Mouse (Mus musculus) frontal cortex, adult (tissue): ENCODE data around the gene Gm5114.
"Not testable (repeated sequence)": the region's sequence is repeated elsewhere in the genome, so short reads cannot be mapped to it uniquely, and the experiment has no call there.

Experiments
- ATAC-seq: cut with Nextera tagmentation; 2 replicates; pipeline ENCODE4 v1.9.2; 2017; ENCODE audit warnings: mild to moderate bottlenecking, moderate library complexity, mixed read lengths; ENCODE audit not compliant: low TSS enrichment

Gm5114 gene

GRCm38 (mm10) chr7:39413060-39413459 lies at the start of gene Gm5114:
Gene Gm5114, minus strand, starts transcription at chr7:39413160.
- ATAC-seq: not testable (repeated sequence)

DNA sequence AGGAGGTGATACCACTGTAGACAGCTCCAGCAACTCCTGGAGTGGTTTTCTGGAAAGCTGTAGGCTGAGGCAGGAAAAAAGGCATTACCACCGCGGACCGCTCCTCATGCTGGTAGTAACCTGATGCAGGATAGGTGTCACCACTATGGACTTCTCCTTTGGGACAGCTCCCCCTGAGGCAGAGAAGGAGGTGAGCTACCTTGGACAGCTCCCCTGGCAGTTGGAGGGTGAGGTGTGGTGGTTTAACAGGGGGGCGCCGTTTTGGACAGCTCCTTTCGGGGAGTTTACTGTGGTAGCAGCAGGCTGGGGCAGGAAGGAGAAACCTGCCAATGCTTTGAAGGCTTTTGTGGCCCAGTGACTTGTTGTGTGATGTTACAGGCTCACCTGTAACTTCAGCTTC lies 42.8 kb upstream of the Gm5114 start:
- ATAC-seq: no peak

GRCm38 (mm10) chr7:39449260-39450021 lies 36.5 kb upstream of the Gm5114 start:
- ATAC-seq: peak; percentile 100

- ATAC-seq: no peak
Measured at GRCm38 (mm10) chr7:39448626-39449242, 35.8 kb upstream of the Gm5114 start.

- ATAC-seq: no peak
Measured at GRCm38 (mm10) chr7:39441237-39441636, 28.3 kb upstream of the Gm5114 start.

DNA sequence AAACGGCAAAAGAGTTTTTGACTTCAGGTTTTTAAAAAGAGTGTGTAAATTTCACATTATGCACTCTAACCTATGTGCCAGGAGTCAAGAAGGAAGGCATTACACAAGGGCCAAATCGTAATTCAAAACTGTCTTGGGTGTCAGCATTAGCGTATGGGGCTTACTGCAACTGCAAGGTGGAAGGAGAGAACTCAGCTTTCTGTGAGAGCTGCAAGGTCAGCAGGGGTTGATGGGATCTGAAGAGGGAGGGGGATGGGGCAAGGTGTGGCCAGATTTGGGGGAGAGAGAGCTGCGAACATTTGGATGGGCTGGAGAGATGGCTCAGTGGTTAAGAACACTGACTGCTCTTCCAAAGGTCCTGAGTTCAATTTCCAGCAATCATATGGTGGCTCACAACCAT lies 27.4 kb upstream of the Gm5114 start:
- no peak for ATAC-seq
